Mouse (Mus musculus): ENCODE measurements at regions not wholly inside any gene's neighbourhood (a gene's known extent, or its start where the extent isn't known, plus 50 kb on each side); places are given as distances from the start of the nearest gene placed in this dataset.

- H3K9me3 ChIP-seq (ENCODE audit: control insufficient read depth, low read length) = no peaks in the 10 kb centered on the region; the same call in 1 of the 2 replicates
- ATAC-seq (replicated peaks; ENCODE audit: low FRiP score, low TSS enrichment, low read depth) = no peak
- H3K4me2 ChIP-seq (ENCODE audit: low read length) = no peak overlapping the region
- no peaks in the 10 kb centered on the region for H3K36me3 ChIP-seq (ENCODE audit: control insufficient read depth, insufficient read depth, low read length)
- no peaks in the 10 kb centered on the region for H3K27me3 ChIP-seq (replicated peaks; ENCODE audit: control insufficient read depth, insufficient read depth, low read length)
- H3K9ac ChIP-seq (ENCODE audit: low read length) = no peak overlapping the region
- WGBS = 93% methylated on average over 1 of the region's 1 CpGs
- H3K4me1 ChIP-seq (replicated peaks; ENCODE audit: control insufficient read depth, insufficient read depth, low read length) = no peaks in the 10 kb centered on the region
- H3K4me3 ChIP-seq (ENCODE audit: low read depth, low read length) = no peak overlapping the region
- no peak for DNase-seq (ENCODE audit: low spot score)
- no peak overlapping the region for H3K27ac ChIP-seq (ENCODE audit: low read depth)
These were observed 65.0 kb upstream of the Pik3cg start for GRCm38 (mm10) chr12:32273474-32273873.

- no peaks in the 10 kb centered on the region for H3K9me3 ChIP-seq (ENCODE audit: control insufficient read depth, low read length)
- H3K27ac ChIP-seq (ENCODE audit: low read depth) = no peak overlapping the region
- no peak for DNase-seq (ENCODE audit: low spot score)
- no peaks in the 10 kb centered on the region for H3K4me1 ChIP-seq (replicated peaks; ENCODE audit: control insufficient read depth, insufficient read depth, low read length)
- no peak overlapping the region for H3K4me3 ChIP-seq (ENCODE audit: low read depth, low read length)
- no peaks in the 10 kb centered on the region for H3K36me3 ChIP-seq (ENCODE audit: control insufficient read depth, insufficient read depth, low read length)
- H3K9ac ChIP-seq (ENCODE audit: low read length) = no peak overlapping the region
- H3K4me2 ChIP-seq (ENCODE audit: low read length) = no peak overlapping the region
- WGBS = 72% methylated on average over 4 of the region's 4 CpGs
- no peak for ATAC-seq (replicated peaks; ENCODE audit: low FRiP score, low TSS enrichment, low read depth)
- no peaks in the 10 kb centered on the region for H3K27me3 ChIP-seq (replicated peaks; ENCODE audit: control insufficient read depth, insufficient read depth, low read length)
These were observed 71.4 kb upstream of the Pik3cg start for GRCm38 (mm10) chr12:32279861-32280260.

- Histone ChIP-seq H3K27ac (ENCODE audit: low read depth) (no peak overlapping the region), H3K36me3 (ENCODE audit: control insufficient read depth, insufficient read depth, low read length) (no peaks in the 10 kb centered on the region), H3K9me3 (ENCODE audit: control insufficient read depth, low read length) (no peaks in the 10 kb centered on the region), H3K4me3 (ENCODE audit: low read depth, low read length) (no peak overlapping the region), H3K27me3 (replicated peaks; ENCODE audit: control insufficient read depth, insufficient read depth, low read length) (no peaks in the 10 kb centered on the region), H3K4me2 (ENCODE audit: low read length) (no peak overlapping the region), H3K9ac (ENCODE audit: low read length) (no peak overlapping the region), H3K4me1 (replicated peaks; ENCODE audit: control insufficient read depth, insufficient read depth, low read length) (no peaks in the 10 kb centered on the region)
- ATAC-seq (replicated peaks; ENCODE audit: low FRiP score, low TSS enrichment, low read depth) (no peak), DNase-seq (ENCODE audit: low spot score) (no peak)
- 60% methylated on average over 2 of the region's 2 CpGs for WGBS
These were observed 71.8 kb upstream of the Pik3cg start for GRCm38 (mm10) chr12:32280309-32280708.

GRCm38 (mm10) chr12:32282371-32283163 lies 74.1 kb upstream of the Pik3cg start:
- no peak overlapping the region for H3K9ac ChIP-seq (ENCODE audit: low read length)
- no peak for DNase-seq (ENCODE audit: low spot score)
- H3K27ac ChIP-seq (ENCODE audit: low read depth) = no peak overlapping the region
- H3K9me3 ChIP-seq (ENCODE audit: control insufficient read depth, low read length) = no peaks in the 10 kb centered on the region
- WGBS = 68% methylated on average over 5 of the region's 5 CpGs
- H3K36me3 ChIP-seq (ENCODE audit: control insufficient read depth, insufficient read depth, low read length) = no peaks in the 10 kb centered on the region
- H3K4me2 ChIP-seq (ENCODE audit: low read length) = no peak overlapping the region
- H3K4me1 ChIP-seq (replicated peaks; ENCODE audit: control insufficient read depth, insufficient read depth, low read length) = no peaks in the 10 kb centered on the region
- H3K27me3 ChIP-seq (replicated peaks; ENCODE audit: control insufficient read depth, insufficient read depth, low read length) = no peaks in the 10 kb centered on the region
- H3K4me3 ChIP-seq (ENCODE audit: low read depth, low read length) = no peak overlapping the region
- ATAC-seq (replicated peaks; ENCODE audit: low FRiP score, low TSS enrichment, low read depth) = no peak

GRCm38 (mm10) chr12:32285039-32285438 lies 76.6 kb upstream of the Pik3cg start:
- H3K9ac ChIP-seq (ENCODE audit: low read length) = no peak overlapping the region
- H3K36me3 ChIP-seq (ENCODE audit: control insufficient read depth, insufficient read depth, low read length) = no peaks in the 10 kb centered on the region
- no peak overlapping the region for H3K4me3 ChIP-seq (ENCODE audit: low read depth, low read length)
- 45% methylated on average over 2 of the region's 2 CpGs for WGBS
- H3K4me1 ChIP-seq (replicated peaks; ENCODE audit: control insufficient read depth, insufficient read depth, low read length) = no peaks in the 10 kb centered on the region
- DNase-seq (ENCODE audit: low spot score) = no peak
- no peak overlapping the region for H3K4me2 ChIP-seq (ENCODE audit: low read length)
- no peak overlapping the region for H3K27ac ChIP-seq (ENCODE audit: low read depth)
- no peaks in the 10 kb centered on the region for H3K27me3 ChIP-seq (replicated peaks; ENCODE audit: control insufficient read depth, insufficient read depth, low read length)
- no peak for ATAC-seq (replicated peaks; ENCODE audit: low FRiP score, low TSS enrichment, low read depth)
- H3K9me3 ChIP-seq (ENCODE audit: control insufficient read depth, low read length) = no peaks in the 10 kb centered on the region

GRCm38 (mm10) chr12:32286652-32287051 lies 78.2 kb upstream of the Pik3cg start:
- Histone ChIP-seq H3K4me3 (ENCODE audit: low read depth, low read length) (no peak overlapping the region), H3K4me2 (ENCODE audit: low read length) (no peak overlapping the region), H3K27ac (ENCODE audit: low read depth) (no peak overlapping the region), H3K4me1 (replicated peaks; ENCODE audit: control insufficient read depth, insufficient read depth, low read length) (no peaks in the 10 kb centered on the region), H3K9me3 (ENCODE audit: control insufficient read depth, low read length) (no peaks in the 10 kb centered on the region), H3K27me3 (replicated peaks; ENCODE audit: control insufficient read depth, insufficient read depth, low read length) (no peaks in the 10 kb centered on the region), H3K9ac (ENCODE audit: low read length) (no peak overlapping the region), H3K36me3 (ENCODE audit: control insufficient read depth, insufficient read depth, low read length) (no peaks in the 10 kb centered on the region)
- ATAC-seq (replicated peaks; ENCODE audit: low FRiP score, low TSS enrichment, low read depth) (no peak), DNase-seq (ENCODE audit: low spot score) (no peak)
- 79% methylated on average over 2 of the region's 5 CpGs for WGBS

- ATAC-seq (replicated peaks; ENCODE audit: low FRiP score, low TSS enrichment, low read depth) = no peak
- Histone ChIP-seq H3K4me3 (ENCODE audit: low read depth, low read length) (no peak overlapping the region), H3K36me3 (ENCODE audit: control insufficient read depth, insufficient read depth, low read length) (no peaks in the 10 kb centered on the region), H3K4me2 (ENCODE audit: low read length) (no peak overlapping the region), H3K27me3 (replicated peaks; ENCODE audit: control insufficient read depth, insufficient read depth, low read length) (no peaks in the 10 kb centered on the region), H3K4me1 (replicated peaks; ENCODE audit: control insufficient read depth, insufficient read depth, low read length) (no peaks in the 10 kb centered on the region), H3K27ac (ENCODE audit: low read depth) (no peak overlapping the region), H3K9ac (ENCODE audit: low read length) (no peak overlapping the region), H3K9me3 (ENCODE audit: control insufficient read depth, low read length) (no peaks in the 10 kb centered on the region)
- DNase-seq (ENCODE audit: low spot score) = no peak
- WGBS = 80% methylated on average over 5 of the region's 5 CpGs
These were observed 82.7 kb upstream of the Pik3cg start for GRCm38 (mm10) chr12:32291145-32291544.

GRCm38 (mm10) chr12:32291962-32292748 lies 83.7 kb upstream of the Pik3cg start:
- Histone ChIP-seq H3K9me3 (ENCODE audit: control insufficient read depth, low read length) (no peaks in the 10 kb centered on the region), H3K36me3 (ENCODE audit: control insufficient read depth, insufficient read depth, low read length) (no peaks in the 10 kb centered on the region), H3K27ac (ENCODE audit: low read depth) (no peak overlapping the region), H3K4me2 (ENCODE audit: low read length) (peak overlapping the region; percentile 48), H3K4me1 (replicated peaks; ENCODE audit: control insufficient read depth, insufficient read depth, low read length) (no peaks in the 10 kb centered on the region), H3K4me3 (ENCODE audit: low read depth, low read length) (peak overlapping the region; percentile 18), H3K27me3 (replicated peaks; ENCODE audit: control insufficient read depth, insufficient read depth, low read length) (no peaks in the 10 kb centered on the region), H3K9ac (ENCODE audit: low read length) (peak overlapping the region; percentile 14; the same call in 1 of the 2 replicates)
- DNase-seq (ENCODE audit: low spot score) (peak; percentile 86), ATAC-seq (replicated peaks; ENCODE audit: low FRiP score, low TSS enrichment, low read depth) (peak; percentile 85)
- 24% methylated on average over 18 of the region's 18 CpGs for WGBS

Measured in intestine, embryonic 14.5 days (tissue).